Mouse (Mus musculus): ENCODE results near the gene Epb41l5. TPM values are rescaled to one million over a fixed set of nuclear protein-coding genes. Genes with fewer than 3 reads are reported as not detected.

Gene Epb41l5
- total RNA-seq (2014; rRNA removed; ENCODE audit: low replicate concordance) (6.3 and 6.8 TPM in 2 replicates), polyA plus RNA-seq (2015; fragmentation: Nextera tagmentation; extraction: Ambion mirVana) (4.2 and 4.8 TPM in 2 replicates)

- peak; percentile 93 for ATAC-seq (ENCODE audit: insufficient read depth, low read depth)
- WGBS = under 1% methylated on average over 86 of the region's 86 CpGs
These were observed at the start of gene Epb41l5 for GRCm38 (mm10) chr1:119648205-119649111. TSS of gene Epb41l5 (minus strand) at chr1:119649000.

DNA sequence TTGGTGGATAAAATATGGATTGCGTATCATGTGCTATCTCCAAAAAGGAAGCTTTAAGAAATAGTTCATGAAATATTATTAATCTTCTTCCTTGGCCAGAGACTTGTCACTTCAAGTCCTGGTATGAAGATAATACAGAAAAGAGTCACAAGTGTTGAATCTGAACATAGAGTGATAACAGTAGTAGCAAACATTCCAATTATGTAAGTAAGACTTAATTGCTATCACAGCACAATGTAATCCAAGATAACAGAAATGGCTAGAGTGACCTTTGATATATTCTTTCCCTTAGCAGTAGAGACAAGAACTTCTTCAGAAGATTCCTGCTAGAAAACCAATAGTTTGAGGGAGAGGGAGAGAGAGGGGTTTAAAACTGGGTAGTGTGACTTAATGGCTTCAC is 48.1 kb upstream of the Epb41l5 start:
- DNase-seq (ENCODE audit: low spot score) (no peak), ATAC-seq (ENCODE audit: insufficient read depth, low read depth) (no peak)
- H3K27me3 ChIP-seq (ENCODE audit: control insufficient read depth, insufficient read depth, low read length) = no peaks in the 10 kb centered on the region
- peaks cover 18% of the 10 kb centered on the region; the same call in 1 of the 2 replicates for H3K36me3 ChIP-seq (replicated peaks; ENCODE audit: control insufficient read depth, insufficient read depth, low read length)
- no peaks in the 10 kb centered on the region for H3K4me1 ChIP-seq (ENCODE audit: control insufficient read depth, insufficient read depth)
- TF ChIP-seq EP300 (IDR thresholded peaks at IDR 0.05; ENCODE audit: low read depth) (no peak), CTCF (IDR thresholded peaks at IDR 0.05; ENCODE audit: low read depth) (no peak)
- H3K9me3 ChIP-seq (replicated peaks; ENCODE audit: control insufficient read depth, low read length) = no peaks in the 10 kb centered on the region
- H3K9ac ChIP-seq (replicated peaks; ENCODE audit: low read depth, low read length) = no peak overlapping the region
- 92% methylated on average over 1 of the region's 1 CpGs for WGBS
- H3K4me3 ChIP-seq (ENCODE audit: low read depth, low read length) = no peak overlapping the region
- H3K4me2 ChIP-seq (ENCODE audit: low read depth, low read length) = no peak overlapping the region
- H3K27ac ChIP-seq (ENCODE audit: low read depth) = no peak overlapping the region

More at GRCm38 (mm10) chr1:119648205-119649111, at the start of gene Epb41l5:
- peak within 1 kb of the TSS; percentile 92 for H3K27ac ChIP-seq (ENCODE audit: low read depth)
- peak; percentile 66 for DNase-seq (ENCODE audit: low spot score)
- TF ChIP-seq CTCF (IDR thresholded peaks at IDR 0.05; ENCODE audit: low read depth) = no peak
- no peak for TF ChIP-seq EP300 (IDR thresholded peaks at IDR 0.05; ENCODE audit: low read depth)
- H3K27me3 ChIP-seq (ENCODE audit: control insufficient read depth, insufficient read depth, low read length) = no peaks in the 10 kb centered on the region
- no peaks in the 10 kb centered on the region for H3K9me3 ChIP-seq (replicated peaks; ENCODE audit: control insufficient read depth, low read length)
- H3K4me2 ChIP-seq (ENCODE audit: low read depth, low read length) = peak within 1 kb of the TSS; percentile 94
- H3K9ac ChIP-seq (replicated peaks; ENCODE audit: low read depth, low read length) = peak within 1 kb of the TSS; percentile 68
- H3K36me3 ChIP-seq (replicated peaks; ENCODE audit: control insufficient read depth, insufficient read depth, low read length) = no peaks in the 10 kb centered on the region
- H3K4me3 ChIP-seq (ENCODE audit: low read depth, low read length) = peak within 1 kb of the TSS; percentile 91
- H3K4me1 ChIP-seq (ENCODE audit: control insufficient read depth, insufficient read depth) = peaks cover 11% of the 10 kb centered on the region; the same call in 1 of the 2 replicates

DNA sequence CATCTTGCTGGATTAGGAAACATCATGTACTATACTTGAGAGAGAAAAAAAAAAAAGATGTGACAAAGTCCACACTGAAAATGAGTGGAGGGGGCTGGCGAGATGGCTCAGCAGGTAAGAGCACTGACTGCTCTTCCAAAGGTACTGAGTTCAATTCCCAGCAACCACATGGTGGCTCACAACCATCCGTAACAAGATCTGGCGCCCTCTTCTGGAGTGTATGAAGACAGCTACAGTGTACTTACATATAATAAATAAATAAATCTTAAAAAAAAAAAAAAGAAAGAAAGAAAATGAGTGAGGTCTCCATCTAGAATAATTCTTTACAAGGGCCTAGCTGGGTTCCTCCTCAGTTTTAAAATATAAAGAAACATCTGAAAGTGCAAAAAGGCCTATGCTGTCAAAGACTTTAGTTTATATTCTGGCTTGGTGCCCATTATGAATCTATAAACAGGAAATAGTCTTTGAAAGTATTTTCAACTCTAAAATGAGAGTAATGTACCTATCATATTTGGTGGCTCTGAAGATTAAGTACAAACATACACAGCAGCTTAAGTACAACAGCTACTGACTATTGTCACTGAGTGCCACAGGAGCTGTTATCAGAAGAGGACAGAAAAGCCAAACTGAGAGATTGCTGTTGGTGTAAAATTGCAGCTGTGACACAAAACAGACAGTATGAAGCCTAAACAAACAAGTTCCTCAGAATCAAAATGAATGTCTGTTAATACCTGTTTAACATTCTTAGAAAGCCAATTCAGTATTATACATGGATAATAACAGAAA is 37.2 kb upstream of the Epb41l5 start:
- peaks cover 9% of the 10 kb centered on the region for H3K36me3 ChIP-seq (replicated peaks; ENCODE audit: control insufficient read depth, insufficient read depth, low read length)
- WGBS = 94% methylated on average over 3 of the region's 3 CpGs
- H3K4me3 ChIP-seq (ENCODE audit: low read depth, low read length) = no peak overlapping the region
- ATAC-seq (ENCODE audit: insufficient read depth, low read depth) = no peak
- no peak overlapping the region for H3K9ac ChIP-seq (replicated peaks; ENCODE audit: low read depth, low read length)
- no peaks in the 10 kb centered on the region for H3K27me3 ChIP-seq (ENCODE audit: control insufficient read depth, insufficient read depth, low read length)
- DNase-seq (ENCODE audit: low spot score) = no peak
- no peaks in the 10 kb centered on the region for H3K9me3 ChIP-seq (replicated peaks; ENCODE audit: control insufficient read depth, low read length)
- H3K4me2 ChIP-seq (ENCODE audit: low read depth, low read length) = no peak overlapping the region
- no peaks in the 10 kb centered on the region for H3K4me1 ChIP-seq (ENCODE audit: control insufficient read depth, insufficient read depth)
- TF ChIP-seq CTCF (IDR thresholded peaks at IDR 0.05; ENCODE audit: low read depth) (no peak), EP300 (IDR thresholded peaks at IDR 0.05; ENCODE audit: low read depth) (no peak)
- H3K27ac ChIP-seq (ENCODE audit: low read depth) = no peak overlapping the region

GRCm38 (mm10) chr1:119681663-119682213 is 32.9 kb upstream of the Epb41l5 start:
- H3K27ac ChIP-seq (ENCODE audit: low read depth) = no peak overlapping the region
- ATAC-seq (ENCODE audit: insufficient read depth, low read depth) = no peak
- H3K36me3 ChIP-seq (replicated peaks; ENCODE audit: control insufficient read depth, insufficient read depth, low read length) = peaks cover 12% of the 10 kb centered on the region; the same call in 1 of the 2 replicates
- H3K4me2 ChIP-seq (ENCODE audit: low read depth, low read length) = no peak overlapping the region
- no peaks in the 10 kb centered on the region for H3K4me1 ChIP-seq (ENCODE audit: control insufficient read depth, insufficient read depth)
- TF ChIP-seq CTCF (IDR thresholded peaks at IDR 0.05; ENCODE audit: low read depth) (no peak), EP300 (IDR thresholded peaks at IDR 0.05; ENCODE audit: low read depth) (no peak)
- 87% methylated on average over 2 of the region's 2 CpGs for WGBS
- no peak overlapping the region for H3K4me3 ChIP-seq (ENCODE audit: low read depth, low read length)
- no peak overlapping the region for H3K9ac ChIP-seq (replicated peaks; ENCODE audit: low read depth, low read length)
- DNase-seq (ENCODE audit: low spot score) = no peak
- no peaks in the 10 kb centered on the region for H3K27me3 ChIP-seq (ENCODE audit: control insufficient read depth, insufficient read depth, low read length)
- H3K9me3 ChIP-seq (replicated peaks; ENCODE audit: control insufficient read depth, low read length) = no peaks in the 10 kb centered on the region

GRCm38 (mm10) chr1:119674984-119675383 is 26.2 kb upstream of the Epb41l5 start:
- 47% methylated on average over 1 of the region's 1 CpGs for WGBS
- TF ChIP-seq CTCF (IDR thresholded peaks at IDR 0.05; ENCODE audit: low read depth) = peak; percentile 79
- TF ChIP-seq EP300 (IDR thresholded peaks at IDR 0.05; ENCODE audit: low read depth) = no peak
- Histone ChIP-seq H3K4me2 (ENCODE audit: low read depth, low read length) (no peak overlapping the region), H3K27me3 (ENCODE audit: control insufficient read depth, insufficient read depth, low read length) (no peaks in the 10 kb centered on the region), H3K36me3 (replicated peaks; ENCODE audit: control insufficient read depth, insufficient read depth, low read length) (peaks cover 14% of the 10 kb centered on the region), H3K9ac (replicated peaks; ENCODE audit: low read depth, low read length) (no peak overlapping the region), H3K4me1 (ENCODE audit: control insufficient read depth, insufficient read depth) (no peaks in the 10 kb centered on the region), H3K27ac (ENCODE audit: low read depth) (no peak overlapping the region), H3K9me3 (replicated peaks; ENCODE audit: control insufficient read depth, low read length) (no peaks in the 10 kb centered on the region), H3K4me3 (ENCODE audit: low read depth, low read length) (no peak overlapping the region)
- DNase-seq (ENCODE audit: low spot score) (peak; percentile 27), ATAC-seq (ENCODE audit: insufficient read depth, low read depth) (peak; percentile 33; the same call in 1 of the 2 replicates)
